Comparison of ENCODE assay signal across 10 mouse cellular contexts in the genomic region with DNA sequence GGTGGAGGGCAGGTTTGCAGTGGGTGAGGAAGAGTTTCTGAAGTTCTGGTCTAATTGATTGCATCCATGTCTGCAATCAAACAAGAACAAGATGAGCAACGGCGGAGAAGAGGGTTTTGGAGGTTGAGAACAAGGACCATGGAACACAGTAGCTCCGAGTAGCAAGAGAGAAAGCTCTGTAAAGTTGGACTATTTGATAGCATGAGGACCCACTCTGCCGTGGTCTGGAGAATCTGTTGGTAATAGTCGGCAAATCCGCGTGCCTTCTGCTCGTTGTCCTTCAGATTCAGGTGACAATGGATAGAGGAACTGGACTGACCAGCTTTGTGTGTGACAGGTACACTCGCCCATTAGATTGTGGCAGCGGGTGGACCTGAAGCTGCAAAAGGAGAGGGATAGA.
A peak's percentile ranks its signal among the peaks of the same experiment; 100 is the strongest.
DNase-seq lines count a peak whose midpoint lies in the region; ATAC-seq and TF ChIP-seq lines count a peak whose summit lies in the region.
"Had no signal": no experiment of that assay in that cellular context is flagged by ENCODE, and none has a peak within 500 bp of the region (broad histone marks: within the 10 kb centered on the region; RNA-seq: fewer than 3 reads in every experiment).

No protein-coding gene starts in this region.

- H3K4me1 ChIP-seq in heart, embryonic 11.5 days (ENCODE audit: control insufficient read depth, insufficient read depth, low read length) = peaks cover 4% of the 10 kb centered on the region; the same call in 1 of the 2 replicates
- no peaks in the 10 kb centered on the region for H3K4me1 ChIP-seq in lung, postnatal 0 days (ENCODE audit: insufficient read depth, low read depth, low read length)
- peaks cover 6% of the 10 kb centered on the region; the same call in 1 of the 2 replicates for H3K4me1 ChIP-seq in liver, postnatal 0 days (ENCODE audit: insufficient read depth)

- no peaks in the 10 kb centered on the region for H3K36me3 ChIP-seq in heart, embryonic 11.5 days (ENCODE audit: control insufficient read depth, insufficient read depth, low read length)
- H3K36me3 ChIP-seq in lung, postnatal 0 days (ENCODE audit: insufficient read depth, low read length) = no peaks in the 10 kb centered on the region
- H3K36me3 ChIP-seq in liver, postnatal 0 days (replicated peaks; ENCODE audit: insufficient read depth, low read length) = no peaks in the 10 kb centered on the region

- peaks cover 17% of the 10 kb centered on the region for H3K27me3 ChIP-seq in heart, embryonic 11.5 days (ENCODE audit: control insufficient read depth, insufficient read depth, low read length)
- H3K27me3 ChIP-seq in lung, postnatal 0 days (replicated peaks; ENCODE audit: insufficient read depth, low read length) = no peaks in the 10 kb centered on the region
- H3K27me3 ChIP-seq in liver, postnatal 0 days (ENCODE audit: insufficient read depth, low read length) = no peaks in the 10 kb centered on the region
- H3K27me3 ChIP-seq: Patski had no signal

- H3K9me3 ChIP-seq in heart, embryonic 11.5 days (replicated peaks; ENCODE audit: control insufficient read depth, low read length) = no peaks in the 10 kb centered on the region
- no peaks in the 10 kb centered on the region for H3K9me3 ChIP-seq in lung, postnatal 0 days (ENCODE audit: low read length)
- H3K9me3 ChIP-seq in liver, postnatal 0 days (ENCODE audit: low read length) = no peaks in the 10 kb centered on the region

- TF ChIP-seq EP300 in lung, postnatal 0 days (IDR thresholded peaks at IDR 0.05) = no peak
- no peak for TF ChIP-seq EP300 in liver, postnatal 0 days (IDR thresholded peaks at IDR 0.05; ENCODE audit: low read depth)

- 67% methylated on average over 10 of the region's 10 CpGs for WGBS in heart, embryonic 11.5 days (ENCODE audit: insufficient replicate concordance)
- 63% methylated on average over 10 of the region's 10 CpGs for WGBS in lung, postnatal 0 days
- WGBS in liver, postnatal 0 days (ENCODE audit: insufficient replicate concordance) = 62% methylated on average over 10 of the region's 10 CpGs

- peak overlapping the region; percentile 65 for H3K4me2 ChIP-seq in heart, embryonic 11.5 days
- peak overlapping the region; percentile 67 for H3K4me2 ChIP-seq in lung, postnatal 0 days (replicated peaks; ENCODE audit: low read depth, low read length)
- H3K4me2 ChIP-seq in liver, postnatal 0 days (ENCODE audit: low read depth, low read length) = peak overlapping the region; percentile 54

- ATAC-seq in heart, embryonic 11.5 days (replicated peaks; ENCODE audit: insufficient number of reproducible peaks, low FRiP score, low TSS enrichment) = no peak
- no peak for ATAC-seq in lung, postnatal 0 days
- ATAC-seq in liver, postnatal 0 days = no peak
- ATAC-seq: Patski had no signal

- no peak overlapping the region; the same call in 1 of the 2 replicates for H3K4me3 ChIP-seq in heart, embryonic 11.5 days (ENCODE audit: low read depth, low read length)
- H3K4me3 ChIP-seq in lung, postnatal 0 days (ENCODE audit: low read depth, low read length) = no peak overlapping the region
- H3K4me3 ChIP-seq in liver, postnatal 0 days (ENCODE audit: low read depth, low read length) = no peak overlapping the region
- H3K4me3 ChIP-seq: myocyte had no signal

- no peak overlapping the region for H3K27ac ChIP-seq in heart, embryonic 11.5 days (ENCODE audit: low read depth, low read length)
- H3K27ac ChIP-seq in lung, postnatal 0 days (ENCODE audit: low read length) = no peak overlapping the region
- no peak overlapping the region for H3K27ac ChIP-seq in liver, postnatal 0 days (ENCODE audit: low read depth)

- no peak for TF ChIP-seq CTCF in lung, postnatal 0 days (IDR thresholded peaks at IDR 0.05)
- TF ChIP-seq CTCF in liver, postnatal 0 days (IDR thresholded peaks at IDR 0.05; ENCODE audit: low read depth) = no peak

- DNase-seq in heart, adult 8-10 months (ENCODE audit: low spot score) = no peak
- no peak for DNase-seq in lung, postnatal 0 days (ENCODE audit: low spot score)
- no peak for DNase-seq in lung, postnatal 36 days
- DNase-seq in liver, postnatal 0 days = no peak
- no peak for DNase-seq in right cerebral cortex, adult 2 months (ENCODE audit: low spot score in 2 of 2)
- no peak for DNase-seq in layer of hippocampus, postnatal 36 days
- DNase-seq in cerebellum, postnatal 36 days = no peak

- peak overlapping the region; percentile 54; the same call in 1 of the 2 replicates for H3K9ac ChIP-seq in heart, embryonic 11.5 days (ENCODE audit: low read depth, low read length)
- H3K9ac ChIP-seq in lung, postnatal 0 days (replicated peaks; ENCODE audit: low read depth) = no peak overlapping the region
- H3K9ac ChIP-seq in liver, postnatal 0 days (replicated peaks) = no peak overlapping the region
